Mouse (Mus musculus): ENCODE measurements around the gene Ooep. TPM values are rescaled to one million over a fixed set of nuclear protein-coding genes. Genes with fewer than 3 reads are reported as not detected.

Gene Ooep
- total RNA-seq, 1 experiment = 31.2 TPM

DNA sequence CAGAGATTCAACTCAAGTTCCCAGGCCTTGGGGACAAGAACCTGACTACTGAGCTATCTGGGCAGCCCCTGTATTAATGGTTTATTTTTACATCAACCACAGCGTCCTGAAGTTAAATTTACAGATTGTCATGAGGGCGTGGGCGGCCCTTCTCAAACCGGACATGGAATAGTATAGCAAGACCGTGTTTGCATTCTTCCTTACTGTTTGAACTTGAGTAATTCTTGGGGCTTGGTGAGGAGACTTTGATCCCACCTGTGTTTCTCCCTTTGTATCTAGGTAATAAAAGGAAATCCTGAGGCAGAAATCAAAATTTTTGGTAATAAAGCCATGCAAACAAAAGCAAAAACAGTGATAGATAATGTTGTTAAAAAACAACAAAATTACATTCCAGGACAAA, 22.0 kb upstream of the Ooep start:
- H3K9me3 ChIP-seq (ENCODE audit: control insufficient read depth, insufficient read depth, low read depth, low read length) = no peaks in the 10 kb centered on the region
- H3K4me1 ChIP-seq (ENCODE audit: control insufficient read depth in 2 of 2, insufficient read depth in 2 of 2, low read length in 2 of 2, poor library complexity in 1 of 2) = peaks cover 0 to 1% of the 10 kb centered on the region in 2 experiments; a peak in 1 of 4 replicates
- no peak overlapping the region for H3K9ac ChIP-seq (ENCODE audit: insufficient read depth, low read depth, low read length, poor library complexity, severe bottlenecking)
- no peak for TF ChIP-seq CHD2 (IDR thresholded peaks at IDR 0.05; ENCODE audit: low read depth, low read length)
- no peak for TF ChIP-seq HCFC1 (IDR thresholded peaks at IDR 0.05; ENCODE audit: borderline replicate concordance, insufficient read depth, low read length)
- TF ChIP-seq ZC3H11A (IDR thresholded peaks at IDR 0.05; ENCODE audit: borderline replicate concordance, low read depth, low read length) = no peak
- TF ChIP-seq ZNF384 (IDR thresholded peaks at IDR 0.05; ENCODE audit: low read depth, low read length) = no peak
- no peak for TF ChIP-seq MAFK (IDR thresholded peaks at IDR 0.05; ENCODE audit: insufficient read depth, low read depth, low read length)
- DNase-seq (ENCODE audit: low read depth, low spot score) = no peak
- H3K4me3 ChIP-seq (ENCODE audit: insufficient read depth in 1 of 2, low read depth in 1 of 2, low read length in 2 of 2, poor library complexity in 1 of 2, severe bottlenecking in 1 of 2) = no peak overlapping the region
- H3K36me3 ChIP-seq (ENCODE audit: control insufficient read depth, insufficient read depth, low read length, poor library complexity, severe bottlenecking) = peaks cover 5% of the 10 kb centered on the region
- no peak overlapping the region for H3K27ac ChIP-seq (ENCODE audit: insufficient read depth, low read depth, low read length, poor library complexity, severe bottlenecking)
- in situ Hi-C loops (cut with MboI; ENCODE audit: low sequenced_read_pairs in 2 of 2, unreplicated experiment in 2 of 2) = no loop called here

GRCm38 (mm10) chr9:78396517-78396916, 18.0 kb upstream of the Ooep start:
- Histone ChIP-seq H3K27ac (ENCODE audit: insufficient read depth, low read depth, low read length, poor library complexity, severe bottlenecking) (no peak overlapping the region), H3K4me1 (ENCODE audit: control insufficient read depth in 2 of 2, insufficient read depth in 2 of 2, low read length in 2 of 2, poor library complexity in 1 of 2) (peaks cover 0 to 1% of the 10 kb centered on the region in 2 experiments; a peak in 1 of 4 replicates), H3K9ac (ENCODE audit: insufficient read depth, low read depth, low read length, poor library complexity, severe bottlenecking) (no peak overlapping the region), H3K9me3 (ENCODE audit: control insufficient read depth, insufficient read depth, low read depth, low read length) (no peaks in the 10 kb centered on the region), H3K36me3 (ENCODE audit: control insufficient read depth, insufficient read depth, low read length, poor library complexity, severe bottlenecking) (0 out of 2 replicates have a peak, but pooled peaks cover 1% of the 10 kb centered on the region), H3K4me3 (ENCODE audit: insufficient read depth in 1 of 2, low read depth in 1 of 2, low read length in 2 of 2, poor library complexity in 1 of 2, severe bottlenecking in 1 of 2) (peak overlapping the region; percentile 74 to 75)
- in situ Hi-C loops (cut with MboI; ENCODE audit: low sequenced_read_pairs in 2 of 2, unreplicated experiment in 2 of 2) = no loop called here
- no peak for DNase-seq (ENCODE audit: low read depth, low spot score)
- TF ChIP-seq HCFC1 (IDR thresholded peaks at IDR 0.05; ENCODE audit: borderline replicate concordance, insufficient read depth, low read length) (no peak), CHD2 (IDR thresholded peaks at IDR 0.05; ENCODE audit: low read depth, low read length) (no peak), ZC3H11A (IDR thresholded peaks at IDR 0.05; ENCODE audit: borderline replicate concordance, low read depth, low read length) (no peak), MAFK (IDR thresholded peaks at IDR 0.05; ENCODE audit: insufficient read depth, low read depth, low read length) (no peak), ZNF384 (IDR thresholded peaks at IDR 0.05; ENCODE audit: low read depth, low read length) (no peak)

- H3K4me3 ChIP-seq (ENCODE audit: insufficient read depth in 1 of 2, low read depth in 1 of 2, low read length in 2 of 2, poor library complexity in 1 of 2, severe bottlenecking in 1 of 2) = peak within 1 kb of the TSS; percentile 74 to 75
- no peaks in the 10 kb centered on the region for H3K9me3 ChIP-seq (ENCODE audit: control insufficient read depth, insufficient read depth, low read depth, low read length)
- TF ChIP-seq ZC3H11A (IDR thresholded peaks at IDR 0.05; ENCODE audit: borderline replicate concordance, low read depth, low read length) (no peak), HCFC1 (IDR thresholded peaks at IDR 0.05; ENCODE audit: borderline replicate concordance, insufficient read depth, low read length) (no peak; the same call in 1 of the 2 replicates), ZNF384 (IDR thresholded peaks at IDR 0.05; ENCODE audit: low read depth, low read length) (no peak), CHD2 (IDR thresholded peaks at IDR 0.05; ENCODE audit: low read depth, low read length) (0 out of 2 replicates have a peak, but pooled peaks have one; percentile 41)
- peak; percentile 73 for DNase-seq (ENCODE audit: low read depth, low spot score)
- in situ Hi-C loops (cut with MboI; ENCODE audit: low sequenced_read_pairs in 2 of 2, unreplicated experiment in 2 of 2) = no loop called here
- H3K27ac ChIP-seq (ENCODE audit: insufficient read depth, low read depth, low read length, poor library complexity, severe bottlenecking) = no peak within 1 kb of the TSS
- H3K9ac ChIP-seq (ENCODE audit: insufficient read depth, low read depth, low read length, poor library complexity, severe bottlenecking) = peak within 1 kb of the TSS; percentile 78
- H3K4me1 ChIP-seq (ENCODE audit: control insufficient read depth in 2 of 2, insufficient read depth in 2 of 2, low read length in 2 of 2, poor library complexity in 1 of 2) = peaks cover 0 to 1% of the 10 kb centered on the region in 2 experiments; a peak in 1 of 4 replicates
- H3K36me3 ChIP-seq (ENCODE audit: control insufficient read depth, insufficient read depth, low read length, poor library complexity, severe bottlenecking) = 0 out of 2 replicates have a peak, but pooled peaks cover 1% of the 10 kb centered on the region
These were observed 17.3 kb upstream of the Ooep start, which contains the start of gene Ddx43 for GRCm38 (mm10) chr9:78395630-78396351. Gene Ddx43 (plus strand): TSS chr9:78395777.

- H3K27ac ChIP-seq (ENCODE audit: insufficient read depth, low read depth, low read length, poor library complexity, severe bottlenecking) = no peak overlapping the region
- TF ChIP-seq ZC3H11A (IDR thresholded peaks at IDR 0.05; ENCODE audit: borderline replicate concordance, low read depth, low read length) (no peak), MAFK (IDR thresholded peaks at IDR 0.05; ENCODE audit: insufficient read depth, low read depth, low read length) (no peak), ZNF384 (IDR thresholded peaks at IDR 0.05; ENCODE audit: low read depth, low read length) (no peak), CHD2 (IDR thresholded peaks at IDR 0.05; ENCODE audit: low read depth, low read length) (no peak), HCFC1 (IDR thresholded peaks at IDR 0.05; ENCODE audit: borderline replicate concordance, insufficient read depth, low read length) (no peak)
- no peak for DNase-seq (ENCODE audit: low read depth, low spot score)
- peaks cover 0 to 1% of the 10 kb centered on the region in 2 experiments; a peak in 1 of 4 replicates for H3K4me1 ChIP-seq (ENCODE audit: control insufficient read depth in 2 of 2, insufficient read depth in 2 of 2, low read length in 2 of 2, poor library complexity in 1 of 2)
- H3K9ac ChIP-seq (ENCODE audit: insufficient read depth, low read depth, low read length, poor library complexity, severe bottlenecking) = no peak overlapping the region
- in situ Hi-C loops (cut with MboI; ENCODE audit: low sequenced_read_pairs in 2 of 2, unreplicated experiment in 2 of 2) = no loop called here
- H3K4me3 ChIP-seq (ENCODE audit: insufficient read depth in 1 of 2, low read depth in 1 of 2, low read length in 2 of 2, poor library complexity in 1 of 2, severe bottlenecking in 1 of 2) = peak overlapping the region in 1 of 2 experiments; percentile 20; a peak in 2 of 4 replicates
- H3K36me3 ChIP-seq (ENCODE audit: control insufficient read depth, insufficient read depth, low read length, poor library complexity, severe bottlenecking) = 0 out of 2 replicates have a peak, but pooled peaks cover 1% of the 10 kb centered on the region
- H3K9me3 ChIP-seq (ENCODE audit: control insufficient read depth, insufficient read depth, low read depth, low read length) = no peaks in the 10 kb centered on the region
These were observed 16.7 kb upstream of the Ooep start for GRCm38 (mm10) chr9:78395244-78395629.
